Mouse (Mus musculus) hindbrain, embryonic 12.5 days (tissue): ENCODE data around the gene Zfp472. TPM values are rescaled to one million over a fixed set of nuclear protein-coding genes. Genes with fewer than 3 reads are reported as not detected.

Experiments
- ATAC-seq: fragments of 200-750 bp; cut with Nextera tagmentation; 2 replicates; pipeline ENCODE4 v1.8.0; 2017; ENCODE audit warnings: moderate TSS enrichment; ENCODE audit not compliant: low FRiP score
- H3K27ac ChIP-seq: fragments of 300-500 bp; sonication (generic); 2 replicates; pipeline ENCODE4 v1.5.1; 2016; ENCODE audit warnings: mild to moderate bottlenecking
- H3K27me3 ChIP-seq: fragments of 300-500 bp; sonication (generic); 2 replicates; pipeline ENCODE4 v1.6.1; 2016; ENCODE audit warnings: mild to moderate bottlenecking
- H3K36me3 ChIP-seq: fragments of 300-500 bp; sonication (generic); 2 replicates; pipeline ENCODE4 v1.6.1; 2016; ENCODE audit warnings: mild to moderate bottlenecking
- H3K4me1 ChIP-seq: fragments of 300-500 bp; sonication (generic); 2 replicates; pipeline ENCODE4 v1.6.1; 2016
- H3K4me2 ChIP-seq: fragments of 300-500 bp; sonication (generic); replicated peaks from 2 replicates; pipeline ENCODE4 v1.6.1; 2016; ENCODE audit warnings: mild to moderate bottlenecking
- H3K4me3 ChIP-seq: fragments of 300-500 bp; sonication (generic); 2 replicates; pipeline ENCODE4 v1.5.1; 2016; ENCODE audit warnings: mild to moderate bottlenecking
- H3K9ac ChIP-seq: fragments of 300-500 bp; sonication (generic); 2 replicates; pipeline ENCODE4 v1.6.1; 2016; ENCODE audit warnings: mild to moderate bottlenecking, moderate library complexity
- H3K9me3 ChIP-seq: fragments of 300-500 bp; sonication (generic); replicated peaks from 2 replicates; pipeline ENCODE4 v1.6.1; 2016; ENCODE audit warnings: mild to moderate bottlenecking
- WGBS: fragments of 180-500 bp; shearing (Covaris S2); methylation state at CpG from one replicate; pipeline ENCODE4 v1.1.7; 2016; 5-methylcytosine and 5-hydroxymethylcytosine counted together
- polyA plus RNA-seq: library from polyadenylated mRNA; unstranded; fragments of >200 nt; fragmentation: Nextera tagmentation; extraction: Ambion mirVana; gene quantifications from 2 replicates; pipeline ENCODE4 v1.2.1, GENCODE M21; 2016

Gene Zfp472
- 7.9 and 8.9 TPM in 2 replicates for polyA plus RNA-seq

DNA sequence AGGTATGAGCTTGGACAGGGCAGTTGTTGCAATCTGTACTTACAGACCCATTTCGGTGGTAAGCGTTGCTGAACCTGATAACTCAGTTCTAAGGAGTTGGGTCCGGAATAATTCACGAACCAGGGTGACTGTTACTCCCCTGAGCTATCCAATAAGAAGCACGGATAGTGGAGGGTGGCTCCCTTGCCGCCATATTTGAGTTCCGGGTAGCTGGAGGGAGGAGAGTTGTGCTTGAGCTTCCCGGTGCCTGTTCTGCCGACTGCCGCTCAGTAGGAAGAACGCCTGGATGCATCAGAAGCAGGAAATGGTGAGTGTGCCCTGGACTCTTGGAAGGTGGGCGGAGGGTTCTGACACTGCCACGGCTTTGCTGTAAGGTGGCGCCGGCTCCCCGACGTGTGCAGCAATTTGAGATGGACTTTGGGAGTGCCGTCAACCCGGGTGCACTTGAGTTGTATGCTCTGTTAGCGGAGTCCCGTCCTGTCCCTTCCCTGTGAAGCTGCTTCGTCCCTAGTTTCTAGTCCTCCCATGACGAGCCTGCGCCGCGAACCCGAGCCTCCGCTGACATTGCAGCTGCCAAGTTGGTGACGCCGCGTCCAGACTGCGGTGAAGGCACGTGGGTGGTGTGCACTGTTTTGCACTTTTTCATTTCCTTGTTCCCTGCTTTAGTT is at the start of gene Zfp472:
Gene Zfp472, plus strand, starts transcription at position 192 of the 668 bp plus-strand sequence.
- Histone ChIP-seq H3K4me1 (peaks cover 14% of the 10 kb centered on the region), H3K4me3 (peak within 1 kb of the TSS; percentile 80), H3K36me3 (no peaks in the 10 kb centered on the region), H3K4me2 (peak within 1 kb of the TSS; percentile 87), H3K9ac (peak within 1 kb of the TSS; percentile 78), H3K27me3 (no peaks in the 10 kb centered on the region), H3K27ac (peak within 1 kb of the TSS; percentile 75), H3K9me3 (no peaks in the 10 kb centered on the region)
- ATAC-seq, result peak; percentile 99
- WGBS, result under 1% methylated on average over 33 of the region's 33 CpGs

DNA sequence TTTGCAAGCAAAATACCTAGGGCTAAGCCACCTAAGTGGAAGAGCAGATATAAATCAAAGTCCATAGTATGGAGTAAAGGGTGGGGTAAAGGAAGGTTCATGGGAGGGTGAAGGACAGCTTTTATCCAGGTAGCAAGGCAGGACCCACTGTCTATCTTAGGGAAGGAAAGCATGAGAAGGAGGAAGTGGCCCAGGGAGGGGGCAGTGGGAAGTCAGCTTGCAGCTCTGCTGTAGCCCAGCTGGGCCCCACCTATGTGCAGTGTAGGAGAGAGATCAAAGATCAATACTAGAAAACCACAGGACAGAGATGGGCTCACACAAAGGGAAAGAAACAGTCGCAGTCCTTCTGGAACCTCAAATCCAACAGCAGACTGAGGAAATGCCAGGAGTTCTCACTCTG is 49.5 kb upstream of the Zfp472 start:
- H3K4me2 ChIP-seq, result no peak overlapping the region
- no peaks in the 10 kb centered on the region for H3K36me3 ChIP-seq
- no peak overlapping the region for H3K4me3 ChIP-seq
- no peaks in the 10 kb centered on the region for H3K4me1 ChIP-seq
- WGBS, result 88% methylated on average over 1 of the region's 1 CpGs
- H3K9me3 ChIP-seq, result peaks cover 3% of the 10 kb centered on the region; the same call in 1 of the 2 replicates
- H3K27ac ChIP-seq, result no peak overlapping the region
- no peak overlapping the region for H3K9ac ChIP-seq
- ATAC-seq, result no peak
- peaks cover 8% of the 10 kb centered on the region; the same call in 1 of the 2 replicates for H3K27me3 ChIP-seq

DNA sequence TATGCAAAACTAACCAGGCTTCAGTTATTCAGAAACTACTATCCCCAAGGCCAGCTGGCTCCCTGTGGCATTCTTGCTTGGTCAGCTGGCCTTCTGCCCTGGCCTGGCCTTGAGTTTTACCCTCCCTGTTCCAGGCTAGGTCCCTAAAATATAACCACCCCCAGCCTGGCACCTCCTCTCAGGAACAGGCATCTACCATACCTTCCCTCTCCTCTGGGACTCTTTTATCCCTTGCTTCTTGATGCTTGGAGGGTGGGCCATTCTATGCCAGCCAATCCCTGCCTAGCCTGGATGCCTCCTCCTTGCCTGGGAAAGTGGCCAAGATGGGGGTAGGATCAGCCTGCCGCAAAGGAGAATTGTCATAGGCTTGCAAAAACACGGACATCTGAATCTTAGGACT is 48.5 kb upstream of the Zfp472 start, which contains the start of gene Cyp4f14:
Gene Cyp4f14, minus strand, starts transcription at position 212 of the 400 bp plus-strand sequence.
- Histone ChIP-seq H3K9ac (no peak within 1 kb of the TSS), H3K4me2 (no peak within 1 kb of the TSS), H3K4me1 (no peaks in the 10 kb centered on the region), H3K4me3 (no peak within 1 kb of the TSS), H3K27ac (no peak within 1 kb of the TSS), H3K9me3 (peaks cover 6% of the 10 kb centered on the region; the same call in 1 of the 2 replicates), H3K36me3 (no peaks in the 10 kb centered on the region), H3K27me3 (peaks cover 8% of the 10 kb centered on the region; the same call in 1 of the 2 replicates)
- WGBS, result 72% methylated on average over 2 of the region's 2 CpGs
- no peak for ATAC-seq

DNA sequence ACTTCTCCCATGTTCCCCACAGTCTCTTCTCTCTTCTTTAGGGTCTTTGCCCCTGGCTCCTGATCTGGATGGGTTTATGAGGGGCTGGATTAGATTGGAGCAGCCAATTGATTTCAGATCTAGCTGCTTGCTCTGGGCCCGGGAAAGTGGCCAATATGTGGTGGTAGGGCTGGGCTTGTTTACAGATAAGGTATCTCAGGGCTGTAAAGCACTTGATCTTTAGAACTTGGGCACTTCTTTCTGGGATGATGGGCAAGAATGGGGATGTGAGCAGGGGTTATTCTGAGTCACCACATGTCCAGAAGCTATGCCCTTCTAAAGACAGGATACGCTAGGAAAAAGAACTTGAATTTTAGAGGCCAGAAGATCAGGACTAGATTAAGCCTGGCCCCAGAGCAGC is 46.5 kb upstream of the Zfp472 start:
- no peak overlapping the region for H3K4me3 ChIP-seq
- no peaks in the 10 kb centered on the region for H3K36me3 ChIP-seq
- ATAC-seq, result no peak
- no peaks in the 10 kb centered on the region for H3K4me1 ChIP-seq
- H3K27me3 ChIP-seq, result peaks cover 8% of the 10 kb centered on the region; the same call in 1 of the 2 replicates
- H3K9me3 ChIP-seq, result peaks cover 6% of the 10 kb centered on the region; the same call in 1 of the 2 replicates
- WGBS, result 89% methylated on average over 2 of the region's 2 CpGs
- H3K27ac ChIP-seq, result no peak overlapping the region
- H3K4me2 ChIP-seq, result no peak overlapping the region
- H3K9ac ChIP-seq, result no peak overlapping the region

DNA sequence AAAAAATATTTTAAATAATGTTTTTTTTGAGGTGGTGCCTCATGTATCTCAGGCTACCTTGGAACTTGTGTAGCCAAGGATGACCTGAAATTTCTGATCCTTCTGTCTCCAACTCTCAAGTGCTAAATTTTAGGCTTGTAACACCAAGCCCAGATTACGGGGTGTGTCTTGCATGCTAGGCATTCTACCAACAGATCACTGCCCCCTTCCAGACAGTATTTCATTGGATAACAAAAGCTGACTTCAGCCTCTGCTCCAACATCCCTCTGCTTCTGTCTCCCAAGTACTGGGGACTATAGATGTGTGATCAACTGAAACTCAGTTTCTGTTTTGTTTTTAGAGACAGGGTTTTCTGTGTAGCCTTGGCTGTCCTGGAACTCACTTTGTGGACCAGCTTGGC is 41.9 kb upstream of the Zfp472 start:
- Histone ChIP-seq H3K9ac (no peak overlapping the region), H3K27ac (no peak overlapping the region), H3K4me3 (no peak overlapping the region), H3K36me3 (no peaks in the 10 kb centered on the region), H3K9me3 (peaks cover 6% of the 10 kb centered on the region; the same call in 1 of the 2 replicates), H3K4me1 (peaks cover 5% of the 10 kb centered on the region), H3K27me3 (peaks cover 14% of the 10 kb centered on the region; the same call in 1 of the 2 replicates), H3K4me2 (no peak overlapping the region)
- no peak for ATAC-seq
- WGBS, result 100% methylated on average over 1 of the region's 1 CpGs

DNA sequence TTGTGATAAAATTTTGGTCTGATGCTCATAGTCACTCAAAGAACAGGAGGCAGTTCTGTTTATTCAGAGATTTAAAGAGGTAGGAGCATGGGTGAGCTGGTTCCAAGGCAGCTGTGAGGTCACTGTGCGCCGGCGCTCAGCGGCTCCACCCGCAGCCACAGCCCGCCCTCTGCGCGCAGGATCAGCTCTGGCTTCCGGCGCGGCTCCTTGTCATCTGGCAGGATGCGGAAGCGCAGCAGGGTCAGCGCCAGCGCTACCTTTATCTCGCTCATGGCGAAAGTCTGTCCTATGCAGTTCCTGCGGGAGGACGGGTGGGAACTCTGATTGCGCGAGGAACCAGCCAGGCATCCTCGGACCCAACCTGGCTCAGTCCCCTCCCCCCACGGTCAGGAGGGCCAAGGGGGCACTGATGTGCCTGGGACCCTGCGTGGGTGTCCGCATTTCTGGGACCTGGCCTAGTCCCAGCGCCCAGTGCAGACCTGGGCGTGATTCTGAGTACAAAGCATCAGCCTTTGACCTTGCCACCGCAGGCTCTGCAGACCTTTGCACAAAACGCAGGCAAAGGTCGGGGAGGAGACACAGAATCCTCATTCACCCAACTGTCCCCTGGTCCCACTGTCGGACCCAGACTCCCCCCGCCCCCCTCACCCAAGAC is 40.8 kb upstream of the Zfp472 start:
- H3K4me2 ChIP-seq, result peak overlapping the region; percentile 73
- peaks cover 6% of the 10 kb centered on the region; the same call in 1 of the 2 replicates for H3K9me3 ChIP-seq
- ATAC-seq, result peak; percentile 91
- H3K4me3 ChIP-seq, result peak overlapping the region; percentile 40
- H3K4me1 ChIP-seq, result peaks cover 5% of the 10 kb centered on the region
- peaks cover 14% of the 10 kb centered on the region; the same call in 1 of the 2 replicates for H3K27me3 ChIP-seq
- H3K9ac ChIP-seq, result peak overlapping the region; percentile 72
- H3K27ac ChIP-seq, result 0 out of 2 replicates have a peak overlapping the region, but pooled peaks have one; percentile 31
- 16% methylated on average over 32 of the region's 32 CpGs for WGBS
- H3K36me3 ChIP-seq, result no peaks in the 10 kb centered on the region

DNA sequence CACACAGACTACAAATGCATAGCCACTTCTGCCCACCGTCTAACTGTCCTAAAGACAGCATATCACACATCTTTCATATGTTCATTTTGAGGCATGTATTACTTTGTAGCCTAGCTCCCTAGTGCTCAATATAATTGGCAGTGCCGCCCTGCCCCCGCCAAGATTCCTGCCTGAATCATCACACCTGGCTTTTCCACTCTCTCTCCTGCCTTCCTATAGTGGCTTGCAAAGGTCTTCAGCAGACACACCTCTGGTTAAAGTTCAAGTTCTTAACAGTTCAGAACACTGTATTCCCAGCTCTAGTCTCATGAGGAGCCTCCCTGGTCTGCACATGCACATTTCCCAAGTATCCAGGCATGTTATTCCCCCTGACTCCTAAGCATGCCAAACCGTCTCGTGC is 37.8 kb upstream of the Zfp472 start:
- Histone ChIP-seq H3K4me1 (peaks cover 5% of the 10 kb centered on the region), H3K4me3 (no peak overlapping the region), H3K9me3 (no peaks in the 10 kb centered on the region), H3K27ac (no peak overlapping the region), H3K36me3 (no peaks in the 10 kb centered on the region), H3K4me2 (no peak overlapping the region), H3K27me3 (peaks cover 21% of the 10 kb centered on the region; the same call in 1 of the 2 replicates), H3K9ac (no peak overlapping the region)
- no peak for ATAC-seq
- 84% methylated on average over 5 of the region's 5 CpGs for WGBS

DNA sequence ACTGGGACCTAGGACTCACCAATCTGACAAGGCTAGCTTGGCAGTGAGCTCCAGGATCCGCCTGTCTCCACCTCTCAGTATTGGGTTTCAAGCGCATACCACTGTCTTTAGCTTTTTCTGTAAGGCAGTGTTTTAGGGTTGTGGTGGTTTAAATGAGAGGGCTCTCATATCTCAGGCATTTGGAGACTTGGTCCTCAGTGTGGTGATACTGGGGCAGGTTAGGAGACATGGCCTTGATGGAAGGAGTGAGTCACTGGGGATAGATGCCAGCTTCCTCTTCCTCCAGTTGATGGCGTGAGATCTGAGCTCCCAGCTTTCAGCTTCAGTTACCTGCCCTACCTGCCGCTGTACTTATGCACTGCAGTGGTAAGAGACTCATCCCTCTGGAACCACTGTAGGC is 25.8 kb upstream of the Zfp472 start:
- H3K27ac ChIP-seq, result no peak overlapping the region
- no peaks in the 10 kb centered on the region for H3K4me1 ChIP-seq
- no peaks in the 10 kb centered on the region; the same call in 1 of the 2 replicates for H3K27me3 ChIP-seq
- H3K4me2 ChIP-seq, result no peak overlapping the region
- no peak overlapping the region for H3K4me3 ChIP-seq
- WGBS, result 82% methylated on average over 4 of the region's 4 CpGs
- H3K36me3 ChIP-seq, result no peaks in the 10 kb centered on the region
- no peak for ATAC-seq
- no peaks in the 10 kb centered on the region for H3K9me3 ChIP-seq
- H3K9ac ChIP-seq, result no peak overlapping the region

DNA sequence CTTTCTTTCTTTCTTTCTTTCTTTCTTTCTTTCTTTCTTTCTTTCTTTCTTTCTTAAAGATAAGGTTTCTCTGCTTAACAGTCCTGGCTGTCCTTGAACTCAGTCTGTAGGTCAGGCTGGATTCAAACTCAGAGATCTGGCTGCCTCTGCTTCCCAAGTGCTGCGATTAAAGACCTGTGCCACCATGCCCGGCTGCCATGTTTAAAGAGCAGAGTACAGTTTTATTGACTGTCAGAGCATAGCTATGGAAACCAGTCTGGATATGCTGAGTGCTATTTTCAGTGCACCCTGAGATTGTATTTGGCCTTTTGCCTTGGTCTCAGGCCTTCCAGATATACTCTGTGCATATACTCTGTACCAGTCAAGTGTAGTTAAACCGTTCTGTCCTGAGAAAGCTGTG is 22.0 kb upstream of the Zfp472 start:
- no peaks in the 10 kb centered on the region for H3K9me3 ChIP-seq
- H3K27me3 ChIP-seq, result no peaks in the 10 kb centered on the region; the same call in 1 of the 2 replicates
- no peak overlapping the region for H3K4me2 ChIP-seq
- H3K9ac ChIP-seq, result no peak overlapping the region
- peaks cover 8% of the 10 kb centered on the region; the same call in 1 of the 2 replicates for H3K4me1 ChIP-seq
- no peaks in the 10 kb centered on the region for H3K36me3 ChIP-seq
- whole genome bisulfite sequencing, result 92% methylated on average over 3 of the region's 3 CpGs
- no peak overlapping the region for H3K4me3 ChIP-seq
- no peak overlapping the region for H3K27ac ChIP-seq
- no peak for ATAC-seq

DNA sequence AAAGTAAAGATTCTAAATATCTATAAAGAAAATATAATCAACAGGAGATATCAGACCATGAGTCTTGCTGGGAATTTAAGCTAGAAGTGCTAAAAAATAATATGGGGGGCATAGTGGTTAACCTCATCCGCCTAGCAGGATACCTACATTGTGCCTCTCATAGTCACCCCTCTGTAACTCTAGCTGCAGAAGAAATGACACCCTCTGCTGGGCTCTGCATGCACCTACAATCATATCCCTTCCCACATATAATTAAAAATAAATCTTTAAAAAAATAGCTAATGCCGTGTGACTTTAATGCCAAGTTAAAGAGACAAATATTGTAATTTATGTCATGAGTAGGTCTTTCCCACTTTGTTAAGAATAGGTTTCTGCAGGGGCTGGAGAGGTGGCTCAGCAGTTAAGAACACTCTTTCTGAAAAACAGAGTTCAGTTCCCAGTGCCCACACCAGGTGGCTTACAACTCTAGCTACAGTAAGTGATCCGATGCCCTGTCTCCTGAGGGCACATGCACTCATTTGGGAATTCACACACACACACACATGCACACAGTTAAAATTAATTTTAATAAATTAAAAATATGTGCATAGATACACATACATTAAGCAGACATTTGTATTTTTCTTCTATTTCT is 21.1 kb upstream of the Zfp472 start:
- Histone ChIP-seq H3K36me3 (no peaks in the 10 kb centered on the region), H3K9me3 (no peaks in the 10 kb centered on the region), H3K9ac (no peak overlapping the region), H3K4me3 (no peak overlapping the region), H3K27me3 (no peaks in the 10 kb centered on the region; the same call in 1 of the 2 replicates), H3K4me1 (peaks cover 8% of the 10 kb centered on the region; the same call in 1 of the 2 replicates), H3K4me2 (no peak overlapping the region), H3K27ac (no peak overlapping the region)
- ATAC-seq, result no peak
- WGBS, result 72% methylated on average over 3 of the region's 3 CpGs

DNA sequence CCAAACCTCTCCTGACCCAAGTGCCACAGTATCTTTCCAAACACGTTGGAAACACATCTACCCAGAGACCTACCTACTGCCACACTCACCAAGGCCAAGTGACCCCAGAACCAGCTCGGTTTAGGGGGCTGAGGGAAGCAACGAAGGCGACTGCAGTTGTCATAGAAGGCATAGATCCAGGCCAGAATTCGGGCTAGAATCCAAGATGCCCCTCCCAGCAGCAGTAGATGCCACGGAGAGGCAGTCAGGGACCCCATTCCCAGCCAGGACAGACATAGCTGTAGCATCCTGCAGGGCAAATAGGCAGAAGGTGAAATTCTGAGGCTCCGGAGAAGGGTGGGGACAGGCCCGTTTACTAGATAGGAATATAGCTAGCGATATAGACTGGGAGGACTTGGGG is 18.9 kb upstream of the Zfp472 start:
- no peaks in the 10 kb centered on the region for H3K9me3 ChIP-seq
- ATAC-seq, result no peak
- H3K9ac ChIP-seq, result peak overlapping the region; percentile 55
- H3K4me3 ChIP-seq, result peak overlapping the region; percentile 34
- no peaks in the 10 kb centered on the region for H3K36me3 ChIP-seq
- no peaks in the 10 kb centered on the region for H3K27me3 ChIP-seq
- peak overlapping the region; percentile 52 for H3K4me2 ChIP-seq
- H3K4me1 ChIP-seq, result peaks cover 8% of the 10 kb centered on the region; the same call in 1 of the 2 replicates
- no peak overlapping the region for H3K27ac ChIP-seq
- WGBS, result 68% methylated on average over 9 of the region's 9 CpGs
